Mouse (Mus musculus): ENCODE data around the gene Sde2.
"Not testable (repeated sequence)": the region's sequence is repeated elsewhere in the genome, so short reads cannot be mapped to it uniquely, and the experiment has no call there.

The Sde2 gene

DNA sequence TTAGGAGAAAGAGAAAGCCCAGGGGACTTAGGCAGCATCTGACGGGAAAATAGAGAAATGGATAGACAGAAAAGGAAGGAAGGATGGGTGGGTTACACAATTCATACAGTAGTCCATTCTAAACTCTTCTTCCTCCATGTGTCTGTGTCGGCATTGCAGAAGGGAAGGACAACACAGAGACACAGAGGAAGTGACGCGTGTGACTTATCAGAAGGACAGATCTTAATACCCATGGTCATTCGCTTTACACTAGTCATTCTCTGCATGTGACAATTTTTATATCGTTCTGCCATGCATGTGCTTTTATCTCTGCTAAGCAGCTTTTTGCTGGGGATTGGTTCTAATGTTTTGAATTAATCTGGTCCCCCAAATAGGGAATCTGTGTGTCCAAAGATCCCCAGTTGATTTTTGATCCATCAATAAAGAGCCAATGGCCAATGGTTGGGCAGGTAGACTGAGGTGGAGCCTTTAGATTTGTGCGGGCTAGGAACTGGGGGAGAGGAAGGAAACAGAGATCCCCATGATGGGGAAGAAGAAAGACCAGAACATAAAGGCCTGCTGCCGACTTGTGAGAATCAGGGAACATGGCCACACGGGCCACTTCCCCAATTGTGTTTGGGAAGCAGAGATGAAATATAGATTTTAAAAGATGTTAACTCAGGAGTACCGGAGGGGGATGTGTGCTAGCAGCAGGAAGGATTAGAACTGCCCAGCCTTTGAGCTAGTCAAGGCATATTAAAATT lies 15.5 kb upstream of the Sde2 start:
- DNase-seq: no peak

DNA sequence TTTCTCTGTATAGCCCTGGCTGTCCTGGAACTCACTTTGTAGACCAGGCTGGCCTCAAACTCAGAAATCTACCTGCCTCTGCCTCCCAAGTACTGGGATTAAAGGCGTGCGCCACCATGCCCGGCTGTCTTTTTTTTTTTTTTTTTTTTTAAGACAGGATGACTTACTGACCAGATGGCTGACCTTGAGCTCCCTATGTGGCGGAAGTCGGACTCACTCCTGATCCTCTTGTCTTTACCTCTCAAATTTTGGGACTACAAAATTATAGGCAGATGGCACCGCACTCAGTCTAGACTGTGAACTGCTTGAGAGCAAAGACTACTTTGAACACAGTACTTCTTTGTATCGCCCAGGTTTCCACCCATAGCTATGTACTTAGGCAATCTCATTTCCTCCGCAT lies 14.5 kb upstream of the Sde2 start:
- DNase-seq: not testable (repeated sequence)

DNA sequence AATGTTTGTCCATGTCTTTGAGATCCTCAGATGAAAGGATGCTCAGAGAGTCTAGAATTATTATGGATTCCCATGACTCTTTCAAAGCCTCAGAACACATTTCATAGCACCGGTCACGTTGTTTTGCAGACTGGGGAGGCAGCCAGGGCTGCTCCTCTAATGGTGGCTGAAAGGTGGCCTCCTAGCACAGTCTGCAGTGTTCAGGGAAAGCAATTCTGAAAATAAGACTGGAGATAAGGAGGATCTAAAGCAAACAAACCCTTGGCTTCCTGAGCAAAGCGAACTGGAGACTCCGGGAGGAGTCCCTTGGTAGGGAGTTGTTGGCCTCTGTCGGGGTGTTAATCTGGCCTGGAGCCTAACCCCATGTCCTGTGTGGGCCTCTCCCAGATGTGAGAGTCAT lies 13.7 kb upstream of the Sde2 start:
- no peak for DNase-seq

DNA sequence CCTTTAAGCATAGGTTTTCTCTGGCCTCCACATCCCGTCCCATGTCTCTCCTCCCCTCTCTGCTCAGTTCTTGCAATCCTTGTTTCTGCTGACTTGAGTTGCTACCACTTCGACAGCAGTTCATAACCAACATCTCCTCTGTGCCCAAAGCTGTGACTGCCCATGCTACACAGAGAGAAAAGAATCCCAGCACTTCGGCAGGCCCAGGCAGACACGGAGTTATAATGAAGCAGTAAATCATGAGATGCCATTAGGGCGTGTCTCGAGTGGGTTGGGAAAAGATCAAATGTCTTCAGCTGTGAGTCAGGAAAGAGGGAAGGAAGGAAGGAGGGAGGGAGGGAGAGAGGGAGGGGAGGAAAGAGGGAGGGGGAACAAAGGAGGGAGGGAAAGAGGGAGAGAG lies 12.9 kb upstream of the Sde2 start:
- DNase-seq: no peak

DNA sequence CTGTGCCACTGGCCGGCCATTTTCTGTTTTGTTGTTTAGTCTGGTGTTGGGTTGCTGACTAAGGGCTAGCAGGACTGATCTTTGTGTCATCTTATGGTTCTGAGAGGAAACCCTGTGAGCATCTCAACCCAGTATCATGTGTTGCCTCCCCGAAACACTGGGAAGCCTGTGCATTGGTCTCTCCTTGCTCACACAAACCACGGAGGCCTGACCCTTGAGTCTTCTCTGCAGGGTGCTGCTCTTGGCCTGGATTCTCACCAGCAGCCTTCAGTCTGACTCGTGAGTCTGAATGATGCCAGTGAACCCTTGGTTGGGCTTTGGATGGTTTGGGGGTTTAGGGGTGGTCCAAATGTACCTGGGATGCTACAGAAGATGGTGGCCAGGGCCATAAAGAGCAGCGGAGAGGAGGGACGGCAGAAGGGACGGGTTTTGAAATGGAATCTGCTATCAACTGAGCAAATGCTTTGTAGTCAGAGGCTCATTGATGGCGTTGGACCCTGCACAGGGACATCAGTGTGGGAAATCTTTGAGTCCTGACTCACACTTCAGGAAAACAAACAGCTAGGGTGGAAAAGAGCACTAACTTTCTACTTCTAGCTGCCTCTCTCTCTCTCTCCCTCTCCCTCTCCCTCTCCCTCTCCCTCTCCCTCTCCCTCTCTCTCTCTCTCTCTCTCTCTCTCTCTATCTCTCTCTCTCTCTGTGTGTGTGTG lies 11.6 kb upstream of the Sde2 start:
- DNase-seq: no peak

DNA sequence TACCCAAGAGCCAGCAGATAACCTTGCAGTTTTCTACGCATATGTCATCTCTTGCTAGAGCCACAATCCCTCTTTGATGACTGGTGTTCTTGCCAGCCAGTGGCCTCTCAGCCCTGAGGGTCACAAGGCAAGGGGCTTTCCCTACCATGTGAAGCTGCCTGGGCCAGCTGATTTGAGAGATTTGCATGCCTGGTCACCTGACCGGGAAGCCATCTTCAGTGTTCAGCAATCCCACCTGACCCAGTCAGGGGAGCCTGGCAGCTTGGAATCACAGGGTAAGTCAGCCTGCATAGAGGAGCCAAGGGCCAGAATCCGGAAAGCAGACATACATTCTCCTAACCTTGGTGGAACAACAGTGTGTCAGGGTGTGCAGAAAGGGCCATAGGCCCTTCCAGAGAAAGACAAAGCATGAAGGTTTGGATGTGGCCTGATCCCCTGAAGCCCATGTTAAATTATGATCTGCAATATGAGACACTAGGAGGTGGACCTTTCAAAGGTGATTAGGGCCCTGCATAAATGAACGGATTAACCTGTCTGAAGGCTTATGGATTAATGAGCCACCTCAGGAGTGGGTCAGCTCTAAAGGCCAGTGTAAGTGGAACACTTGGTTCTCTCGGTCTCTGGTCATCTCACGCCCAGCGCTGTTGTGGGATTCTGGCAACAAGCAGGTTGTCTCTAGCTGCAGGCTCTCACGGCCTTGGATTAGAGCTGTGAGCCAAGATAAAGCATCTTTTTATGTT lies 9.2 kb upstream of the Sde2 start:
- no peak for DNase-seq

DNA sequence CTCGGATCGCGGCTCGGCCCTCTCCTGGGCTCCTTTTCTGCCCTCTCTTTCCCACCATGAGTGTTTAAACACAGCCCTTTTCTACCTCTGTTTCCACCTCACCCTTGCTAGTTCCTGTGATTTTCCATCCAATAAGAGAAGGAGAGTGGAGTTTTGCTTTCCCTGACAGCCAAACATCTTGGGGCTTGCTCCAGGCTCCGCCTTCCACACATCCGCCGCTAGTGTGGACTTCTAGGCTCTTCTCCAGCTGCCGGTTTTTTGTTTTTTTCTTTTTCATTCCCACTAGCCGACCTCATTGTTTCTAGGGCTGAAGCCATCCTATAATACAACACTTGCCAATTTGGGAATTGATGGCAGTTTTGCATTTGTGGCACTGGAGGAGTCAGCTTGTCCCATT lies 2.8 kb upstream of the Sde2 start:
- peak; percentile 82 for DNase-seq

DNA sequence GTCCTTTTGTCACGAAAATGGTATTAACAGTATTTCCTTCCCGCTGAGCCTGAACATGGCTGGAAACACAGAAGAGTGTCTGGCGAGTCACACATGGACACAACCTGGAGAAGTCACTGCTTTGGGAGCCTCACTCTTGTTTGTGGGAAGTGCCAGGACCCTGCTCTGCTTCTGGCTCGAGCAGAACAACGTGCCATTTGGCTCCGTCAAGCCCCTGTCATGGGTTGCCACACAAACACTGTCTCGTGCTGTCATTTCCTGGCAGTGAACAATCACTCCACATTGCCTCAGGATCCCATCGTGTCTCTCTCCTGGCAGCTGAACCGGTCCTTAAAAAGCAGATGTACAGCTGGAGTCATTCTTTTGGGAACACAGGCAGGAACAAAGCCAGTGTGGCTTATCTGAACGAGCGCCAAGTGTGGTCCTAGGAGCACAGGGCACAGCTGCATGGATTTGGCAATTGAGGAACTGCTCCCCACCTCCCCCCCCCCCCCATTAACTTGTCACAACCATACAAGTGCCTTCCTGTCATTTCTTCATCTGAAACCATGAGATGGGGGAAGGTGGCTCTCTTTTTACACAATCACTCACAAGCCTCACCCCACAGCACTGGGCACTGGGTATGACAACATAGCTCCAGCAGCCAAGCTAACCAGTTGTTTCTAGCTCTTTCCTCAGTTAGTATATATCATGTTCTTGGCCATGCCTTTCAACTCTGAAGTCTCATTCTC lies 2.3 kb upstream of the Sde2 start:
- peak; percentile 46 for DNase-seq

DNA sequence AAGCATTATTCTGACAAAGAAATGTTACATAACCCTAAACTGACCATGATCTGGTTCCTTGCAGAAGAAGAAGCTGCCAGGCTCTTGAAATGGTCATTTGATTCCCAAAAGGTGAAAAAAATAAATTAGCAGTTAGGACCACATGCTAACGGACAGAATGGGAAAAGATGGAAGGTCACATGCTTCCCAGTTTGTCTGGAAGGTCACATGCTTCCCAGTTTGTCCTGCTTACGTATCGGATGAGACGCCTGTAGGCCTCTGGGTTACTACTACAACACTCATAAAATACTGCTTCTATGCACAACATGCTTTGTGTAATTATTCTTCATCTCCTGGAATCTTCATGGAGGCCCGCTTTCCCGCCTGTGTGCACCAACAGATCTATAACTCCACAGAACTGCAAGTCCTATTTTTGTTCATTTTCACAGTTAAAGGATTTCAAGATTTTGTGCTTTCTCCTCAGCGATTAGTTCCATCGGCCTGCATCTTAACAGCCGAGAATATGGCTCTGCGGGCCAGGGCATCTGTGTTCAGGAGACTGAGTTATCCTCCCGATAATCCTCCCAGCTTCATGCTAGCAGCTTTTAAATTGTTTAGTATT lies 1.1 kb upstream of the Sde2 start:
- no peak for DNase-seq

DNA sequence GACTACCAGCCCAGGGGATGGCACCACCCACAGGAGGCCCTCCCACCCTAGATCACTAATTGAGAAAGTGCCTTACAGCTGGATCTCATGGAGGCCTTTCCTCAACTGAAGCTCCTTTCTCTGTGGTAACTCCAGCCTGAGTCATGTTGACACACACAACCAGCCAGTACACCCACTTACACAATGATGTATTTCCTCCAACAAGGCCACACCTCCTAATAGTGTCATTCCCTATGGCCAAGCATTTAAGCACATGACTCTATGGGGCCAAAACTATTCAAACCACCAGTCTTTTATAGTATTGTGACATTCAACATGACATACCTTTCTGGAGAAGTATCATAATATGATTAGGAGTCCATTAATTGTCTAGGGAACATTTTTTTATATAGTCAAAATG lies 7.8 kb downstream of the Sde2 start:
- no peak for DNase-seq

DNA sequence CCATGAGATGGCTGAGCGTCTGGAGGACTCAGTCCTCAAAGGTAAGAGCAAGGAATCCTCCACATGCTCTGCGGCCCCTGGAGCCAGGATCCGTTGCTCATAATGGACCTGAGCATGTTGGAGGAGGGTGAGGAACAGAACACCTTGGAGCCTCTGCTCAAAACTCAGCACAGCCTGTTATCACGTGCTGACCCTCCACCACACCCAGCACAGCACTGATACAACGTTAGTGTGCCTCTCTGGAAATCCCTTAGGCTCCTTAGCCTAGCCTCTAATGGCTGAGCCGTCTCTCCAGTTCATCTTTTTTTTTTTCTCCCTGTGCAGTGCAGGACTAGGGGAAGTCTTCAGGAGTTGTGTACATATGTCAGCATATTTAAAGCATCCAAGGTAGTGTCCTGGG lies 9.1 kb downstream of the Sde2 start:
- DNase-seq: no peak

DNA sequence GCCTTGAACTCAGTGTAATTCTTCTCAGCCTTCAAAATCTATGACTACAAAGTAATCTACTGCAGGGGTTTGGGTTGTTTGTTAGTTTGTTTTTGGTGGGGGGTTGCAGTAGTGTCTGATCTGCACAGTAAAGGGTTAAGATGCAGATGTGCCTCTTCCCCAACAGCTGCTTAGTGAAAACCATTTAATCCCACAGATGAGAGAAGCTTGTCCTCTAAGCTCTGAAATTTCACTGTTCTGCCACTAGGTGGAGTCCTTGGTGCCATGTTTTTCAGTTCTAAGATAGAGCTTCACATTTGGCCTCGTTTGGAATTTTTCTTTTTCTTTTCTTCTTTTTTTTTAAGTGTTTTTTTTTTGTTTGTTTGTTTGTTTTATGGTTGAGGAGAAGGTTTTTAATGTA lies 12.7 kb downstream of the Sde2 start:
- peak; percentile 16 for DNase-seq

DNA sequence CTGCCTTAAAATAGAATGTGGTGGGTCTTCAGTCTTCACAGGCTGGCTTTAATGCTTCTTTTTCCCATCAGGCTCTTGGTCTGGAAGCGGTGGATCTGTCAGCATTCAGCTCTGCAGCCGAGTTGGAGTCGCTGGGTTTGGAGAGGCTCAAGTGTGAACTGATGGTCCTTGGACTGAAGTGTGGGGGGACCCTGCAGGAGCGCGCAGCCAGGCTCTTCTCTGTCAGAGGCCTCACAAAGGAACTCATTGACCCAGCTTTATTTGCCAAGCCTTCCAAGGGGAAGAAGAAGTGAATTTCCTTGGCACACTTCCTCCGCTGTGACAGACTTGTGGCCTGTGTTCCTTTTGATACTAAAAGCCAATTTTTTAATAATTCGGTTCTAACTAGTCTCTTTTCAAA lies 15.1 kb downstream of the Sde2 start:
- DNase-seq: no peak

DNA sequence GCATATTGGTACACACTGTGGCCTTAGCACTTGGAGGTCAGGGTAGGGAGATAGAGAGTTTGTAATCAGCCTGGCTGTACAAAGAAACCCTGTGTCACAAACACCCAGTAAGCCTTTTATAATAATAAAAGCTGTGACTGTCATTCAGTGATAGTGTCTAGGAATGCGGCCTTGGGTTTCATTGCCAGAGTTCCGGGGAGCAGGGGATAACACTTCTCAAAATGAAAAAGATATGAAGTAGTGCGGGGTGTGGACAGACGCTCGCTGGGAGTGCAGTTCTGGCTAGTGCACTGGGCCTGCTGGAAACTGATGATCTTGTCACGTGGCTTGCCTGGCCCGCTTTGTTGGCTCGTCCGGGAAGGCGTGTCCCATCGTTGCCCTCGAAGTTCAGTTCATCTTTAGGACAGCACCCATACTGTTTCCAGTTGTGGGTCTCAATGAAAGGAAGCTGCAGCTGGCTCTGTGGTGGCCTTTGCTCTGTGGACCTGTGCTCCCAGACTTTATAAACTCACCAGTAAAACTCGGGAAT lies 19.3 kb downstream of the Sde2 start:
- no peak for DNase-seq

DNA sequence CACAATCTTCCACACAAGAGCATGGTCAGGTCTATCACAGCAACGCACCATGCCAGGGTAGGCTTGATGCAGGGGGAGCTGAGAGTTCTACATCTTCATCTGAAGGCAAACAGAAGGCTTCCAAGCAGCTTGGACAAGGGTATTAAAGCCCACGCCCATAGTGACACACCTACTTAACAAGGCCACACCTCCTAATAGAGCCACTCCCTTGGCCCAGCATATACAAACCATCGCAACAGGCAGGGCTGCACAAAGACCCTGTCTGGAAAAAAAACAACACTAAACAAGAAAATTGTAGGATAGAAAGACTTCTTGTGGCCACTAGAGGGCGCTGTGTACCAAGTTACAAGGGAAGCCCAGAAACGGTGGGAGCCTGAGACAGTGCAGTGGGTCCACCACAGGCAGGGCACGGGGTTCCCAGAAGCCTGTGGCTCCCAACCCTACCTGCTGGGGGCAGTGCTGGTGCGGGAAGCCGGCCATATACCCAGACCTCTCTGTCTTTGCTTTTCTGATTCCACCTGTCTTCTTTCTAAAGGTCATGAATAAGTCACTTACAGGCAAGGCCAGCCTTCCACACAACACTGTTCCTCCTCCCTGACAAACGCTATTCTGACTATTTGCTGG lies 23.0 kb downstream of the Sde2 start:
- DNase-seq: no peak

DNA sequence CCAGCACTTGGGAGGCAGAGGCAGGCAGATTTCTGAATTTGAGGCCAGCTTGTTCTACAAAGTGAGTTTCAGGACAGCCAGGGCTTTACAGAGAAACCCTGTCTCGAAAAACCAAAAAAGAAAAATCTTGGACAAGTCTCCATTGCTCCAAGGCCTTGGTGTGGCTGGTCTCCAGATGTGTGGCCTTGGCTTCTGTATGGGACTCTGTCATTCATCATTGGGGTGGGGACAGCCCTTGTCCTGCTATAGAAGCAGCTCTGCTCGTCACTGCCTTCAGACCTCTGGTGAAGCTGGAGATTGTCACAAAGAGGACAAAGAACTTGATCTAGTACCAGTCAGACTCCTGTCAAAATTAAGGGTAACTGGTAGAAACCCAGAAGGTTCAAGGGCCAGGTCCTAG lies 23.7 kb downstream of the Sde2 start:
- DNase-seq: no peak

DNA sequence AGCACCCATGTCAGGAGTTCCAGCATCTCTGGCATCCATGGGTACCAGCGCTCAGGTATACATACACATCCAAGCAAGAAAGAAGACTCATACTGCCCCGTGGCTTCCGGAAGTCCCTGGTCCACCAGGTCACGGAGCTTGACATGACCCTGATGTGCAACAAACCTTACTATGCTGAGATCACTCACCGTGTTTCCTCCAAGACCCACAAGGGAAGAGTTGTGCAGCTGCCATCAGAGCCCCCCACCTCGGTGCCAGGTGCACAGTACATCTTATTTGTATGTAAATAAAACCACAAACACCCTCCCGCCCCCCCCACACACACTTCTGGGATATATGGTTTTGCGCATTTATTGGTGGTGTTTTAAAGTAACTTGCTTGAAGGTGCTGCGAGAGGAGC lies 24.2 kb downstream of the Sde2 start:
- no peak for DNase-seq

DNA sequence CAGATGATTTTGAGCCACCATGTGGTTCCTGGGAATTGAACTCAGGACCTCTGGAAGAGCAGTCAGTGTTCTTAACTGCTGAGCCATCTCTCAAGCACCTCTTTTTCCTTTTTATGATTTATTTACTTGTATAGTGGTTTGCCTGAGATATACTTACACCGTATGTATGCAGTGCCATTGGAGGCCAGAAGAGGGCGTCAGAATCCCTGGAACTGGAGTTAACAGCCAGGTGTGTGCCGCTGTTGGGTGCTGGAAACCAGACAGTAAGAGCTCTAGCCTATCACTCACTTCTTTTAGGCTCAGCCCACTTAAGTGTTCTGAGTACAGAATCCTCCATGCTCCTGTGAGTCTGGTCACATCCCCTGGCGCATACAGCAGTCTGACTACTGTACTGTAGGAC lies 26.5 kb downstream of the Sde2 start:
- DNase-seq: no peak

DNA sequence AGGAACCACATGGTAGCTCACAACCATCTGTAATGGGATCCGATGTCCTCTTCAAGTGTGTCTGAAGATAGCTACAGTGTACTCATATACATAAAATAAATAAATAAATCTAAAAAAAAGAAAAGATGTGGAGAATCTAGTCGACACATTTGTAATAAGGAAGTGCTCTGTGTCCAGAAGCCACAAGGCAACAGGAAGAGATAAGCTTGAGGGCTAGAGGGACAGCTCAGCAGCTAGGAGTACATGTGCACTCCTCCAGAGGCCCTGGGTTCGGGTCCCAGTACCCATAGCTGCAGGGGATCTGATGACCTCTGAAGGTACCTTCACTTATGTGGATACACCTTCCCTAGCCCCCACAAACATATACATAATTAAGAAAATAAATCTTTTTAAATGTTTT lies 30.8 kb downstream of the Sde2 start:
- DNase-seq: no peak

DNA sequence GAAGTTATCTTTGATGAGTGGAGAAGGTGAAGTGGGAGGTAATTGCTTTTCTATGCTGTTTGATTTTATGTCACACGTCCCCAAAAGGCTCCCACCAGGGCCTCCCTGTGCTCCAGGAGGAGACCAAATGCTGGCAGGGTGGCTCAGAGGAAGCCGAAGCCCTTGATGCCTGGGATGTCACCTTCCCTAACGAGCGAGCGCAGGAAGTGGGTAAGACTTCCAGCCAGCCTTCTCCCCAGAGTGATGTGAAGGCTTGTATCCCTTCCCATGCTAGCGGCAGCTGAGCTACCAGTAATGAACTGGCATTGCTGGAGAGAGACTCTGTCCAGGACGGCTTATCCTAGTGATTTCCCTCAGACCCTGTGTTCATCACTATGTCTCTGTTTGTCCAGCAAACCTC lies 32.8 kb downstream of the Sde2 start:
- DNase-seq: no peak

DNA sequence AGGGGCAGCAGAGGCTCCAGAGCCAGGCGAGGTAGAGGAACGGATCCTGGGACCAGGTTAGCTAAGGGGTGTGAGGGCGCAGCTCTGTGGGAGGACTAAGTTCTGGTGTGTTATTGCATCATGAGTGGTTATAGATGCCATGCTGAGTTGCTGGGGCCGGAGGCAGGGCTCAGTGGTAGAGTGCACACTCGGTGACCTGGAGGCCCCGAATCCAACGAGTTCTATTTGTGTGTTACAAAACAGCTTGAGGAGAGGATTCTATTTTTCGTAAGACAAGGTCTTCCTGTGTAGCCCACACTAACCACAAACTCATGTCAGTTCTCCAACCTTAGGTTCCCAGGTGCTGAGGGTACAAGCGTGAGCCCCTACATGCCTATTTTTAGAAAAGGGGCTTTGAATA lies 33.6 kb downstream of the Sde2 start:
- no peak for DNase-seq

DNA sequence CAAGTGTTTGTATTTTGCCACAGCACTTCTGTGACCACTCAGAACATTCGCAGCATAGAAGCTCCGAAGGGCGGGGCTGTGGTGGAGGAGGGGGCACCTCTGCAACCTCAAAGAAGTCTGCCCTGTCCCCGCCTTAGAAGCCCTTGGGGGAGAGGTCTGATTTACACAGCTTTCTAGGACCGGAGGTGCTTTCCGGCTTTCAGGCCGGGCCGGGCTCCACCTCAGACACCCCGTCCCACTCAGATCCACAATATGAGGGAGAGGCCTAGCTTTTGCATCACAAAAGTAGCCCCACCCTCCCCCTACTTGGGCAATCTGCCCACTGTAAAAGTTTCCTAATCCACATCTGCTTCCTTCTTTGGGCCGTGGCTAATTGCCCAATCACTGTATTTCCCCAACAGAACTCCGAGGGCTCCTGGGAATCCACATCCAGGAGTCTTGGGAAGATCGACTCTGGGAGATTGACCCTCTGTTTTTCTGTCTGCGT lies 37.7 kb downstream of the Sde2 start:
- DNase-seq: no peak

All from right cerebral cortex, adult 18-20 months (tissue).